Mouse (Mus musculus) liver, adult 2 months (tissue): ENCODE data around the gene Npffr2. TPM values are rescaled to one million over a fixed set of nuclear protein-coding genes. Genes with fewer than 3 reads are reported as not detected.

Experiments
- DNase-seq: peaks from one replicate; pipeline ENCODE4 v3.0.0-alpha.2; 2011; ENCODE audit warnings: low read depth, low spot score; ENCODE audit errors: extremely low read depth
- H3K27ac ChIP-seq: fragments of 200-500 bp; replicated peaks from 2 replicates; pipeline ENCODE4 v1.5.1; 2012; ENCODE audit warnings: low read depth, mild to moderate bottlenecking, control low read depth, inconsistent platforms, low read length; ENCODE audit not compliant: insufficient read depth
- H3K27me3 ChIP-seq: fragments of 200-500 bp; 2 replicates; pipeline ENCODE4 v1.6.1; 2012; ENCODE audit warnings: mild to moderate bottlenecking, moderate library complexity, low read length, inconsistent platforms; ENCODE audit not compliant: control insufficient read depth, insufficient read depth
- H3K36me3 ChIP-seq: fragments of 200-500 bp; 2 replicates; pipeline ENCODE4 v1.6.1; 2012; ENCODE audit warnings: low read length, inconsistent platforms; ENCODE audit not compliant: control insufficient read depth, insufficient read depth
- H3K4me1 ChIP-seq: fragments of 200-500 bp; 2 replicates; pipeline ENCODE4 v1.6.1; 2011; ENCODE audit warnings: low read length; ENCODE audit not compliant: control insufficient read depth, insufficient read depth
- H3K4me3 ChIP-seq: fragments of 200-500 bp; 2 replicates; pipeline ENCODE4 v1.5.1; 2011; ENCODE audit warnings: low read depth, mild to moderate bottlenecking, control low read depth, low read length, moderate library complexity; ENCODE audit not compliant: insufficient read depth
- H3K79me2 ChIP-seq: fragments of 200-500 bp; 2 replicates; pipeline ENCODE4 v1.6.1; 2012; ENCODE audit warnings: inconsistent platforms, mild to moderate bottlenecking, low read length, moderate library complexity; ENCODE audit not compliant: control insufficient read depth, insufficient read depth
- H3K9ac ChIP-seq: fragments of 200-500 bp; 2 replicates; pipeline ENCODE4 v1.6.1; 2012; ENCODE audit warnings: low read depth, mild to moderate bottlenecking, control low read depth, inconsistent platforms, low read length
- CTCF ChIP-seq: fragments of 200-500 bp; IDR thresholded peaks from 2 replicates; pipeline ENCODE4 v1.5.1; 2011; ENCODE audit warnings: low read depth, low read length, control low read depth
- POLR2A ChIP-seq: fragments of 200-500 bp; IDR thresholded peaks from 2 replicates; pipeline ENCODE4 v1.6.1; 2011; ENCODE audit warnings: low read length, control low read depth; ENCODE audit not compliant: insufficient read depth; ENCODE audit errors: extremely low read depth
- WGBS: fragments of 180-500 bp; shearing (Covaris S2); methylation state at CpG from one replicate; pipeline ENCODE4 v1.1.7; 2018; 5-methylcytosine and 5-hydroxymethylcytosine counted together
- polyA plus RNA-seq: library from polyadenylated mRNA; depleted of rRNA; stranded (reverse); fragments of >200 nt; gene quantifications from 2 replicates; pipeline ENCODE4 v1.2.3, GENCODE M21; 2012
- total RNA-seq: library from RNA; depleted of rRNA; stranded (reverse); fragments of >200 nt; gene quantifications from 2 replicates; pipeline ENCODE4 v1.2.3, GENCODE M21; 2014

The Npffr2 gene
- total and polyA plus RNA-seq, 2 experiments, result not detected

DNA sequence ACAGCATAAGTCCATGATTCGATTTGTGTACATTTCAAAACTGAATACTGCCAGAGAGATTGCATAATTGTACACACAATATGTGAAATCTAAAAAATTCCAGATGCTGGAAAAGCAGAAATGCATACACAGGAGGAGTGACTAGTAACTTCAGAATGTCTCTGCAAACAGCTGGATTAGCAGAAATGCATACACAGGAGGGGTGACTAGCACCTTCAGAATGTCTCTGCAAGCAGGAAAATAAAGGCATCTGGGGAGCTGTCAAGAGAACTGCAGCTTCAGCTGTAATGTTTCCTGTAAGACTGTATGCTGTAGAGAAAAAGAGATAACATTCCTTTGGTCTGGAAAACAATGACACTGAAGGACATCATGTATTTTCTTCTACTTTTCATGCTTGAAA is 51.4 kb downstream of the Npffr2 start:
- no peaks in the 10 kb centered on the region for H3K79me2 ChIP-seq
- H3K27ac ChIP-seq, result no peak overlapping the region
- no peak overlapping the region for H3K4me3 ChIP-seq
- H3K36me3 ChIP-seq, result no peaks in the 10 kb centered on the region
- no peak for TF ChIP-seq CTCF
- no peak for TF ChIP-seq POLR2A
- no peaks in the 10 kb centered on the region for H3K27me3 ChIP-seq
- DNase-seq, result peak; percentile 44
- H3K4me1 ChIP-seq, result peaks cover 2% of the 10 kb centered on the region; the same call in 1 of the 2 replicates
- WGBS, result 12% methylated on average over 1 of the region's 1 CpGs
- H3K9ac ChIP-seq, result no peak overlapping the region

DNA sequence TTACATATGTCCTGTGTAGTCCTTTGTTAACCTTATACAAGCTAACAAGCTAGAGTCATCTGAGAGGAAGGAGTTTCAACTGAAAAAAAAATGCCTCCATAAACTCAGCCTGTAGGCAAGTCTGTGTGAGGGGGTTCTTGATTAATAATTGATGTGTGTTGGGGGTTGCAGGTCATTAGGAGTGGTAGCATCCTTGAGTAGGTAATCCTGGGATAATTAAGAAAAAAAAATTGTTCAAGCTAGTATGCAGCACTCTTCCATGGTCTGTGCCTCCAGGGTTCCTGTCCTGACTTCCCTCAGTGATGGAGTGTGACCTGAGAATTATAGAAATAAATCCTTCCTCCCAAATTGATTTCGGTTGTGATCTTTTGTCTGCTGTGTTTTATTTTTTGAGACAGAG is 52.0 kb downstream of the Npffr2 start:
- WGBS, result 97% methylated on average over 1 of the region's 1 CpGs
- Histone ChIP-seq H3K4me1 (peaks cover 2% of the 10 kb centered on the region; the same call in 1 of the 2 replicates), H3K27me3 (no peaks in the 10 kb centered on the region), H3K79me2 (no peaks in the 10 kb centered on the region), H3K4me3 (no peak overlapping the region), H3K27ac (no peak overlapping the region), H3K36me3 (no peaks in the 10 kb centered on the region), H3K9ac (no peak overlapping the region)
- TF ChIP-seq POLR2A (no peak), CTCF (no peak)
- DNase-seq, result no peak

- TF ChIP-seq POLR2A (no peak), CTCF (no peak)
- no peaks in the 10 kb centered on the region for H3K36me3 ChIP-seq
- H3K27me3 ChIP-seq, result no peaks in the 10 kb centered on the region
- no peak overlapping the region for H3K9ac ChIP-seq
- no peak overlapping the region for H3K27ac ChIP-seq
- H3K4me3 ChIP-seq, result no peak overlapping the region
- peaks cover 2% of the 10 kb centered on the region; the same call in 1 of the 2 replicates for H3K4me1 ChIP-seq
- DNase-seq, result no peak
- H3K79me2 ChIP-seq, result no peaks in the 10 kb centered on the region
- WGBS, result 71% methylated on average over 1 of the region's 1 CpGs
Observed at GRCm38 (mm10) chr5:89581143-89581542, 53.9 kb downstream of the Npffr2 start.

DNA sequence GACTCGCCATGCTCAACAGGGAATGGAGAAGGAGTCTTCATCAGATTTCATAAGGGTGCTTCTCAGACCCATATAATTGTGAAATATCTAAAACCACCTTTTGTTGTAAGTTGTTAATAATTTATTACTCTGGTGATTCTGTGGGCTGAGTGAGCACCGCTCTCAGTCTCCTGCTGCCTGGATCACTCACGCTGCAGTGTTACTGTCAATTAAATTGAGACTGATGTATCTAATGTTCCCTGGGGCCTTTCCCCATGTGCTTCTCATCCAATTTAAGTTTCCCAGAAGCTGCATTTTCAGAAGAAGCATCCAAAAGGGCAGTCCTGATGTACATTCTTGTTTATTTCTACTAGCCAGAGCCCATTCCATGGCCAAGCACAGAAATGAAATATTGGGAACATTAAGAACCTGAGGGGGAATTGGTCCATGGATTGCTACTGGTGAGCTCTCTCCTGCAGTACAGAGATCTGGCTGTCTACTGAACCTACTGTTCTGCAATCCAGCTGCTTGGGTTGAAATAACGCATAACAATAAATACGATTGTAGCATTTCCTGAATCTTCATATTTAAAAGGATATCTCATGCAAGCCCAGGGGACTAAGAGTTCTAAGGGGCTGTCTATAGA is 54.6 kb downstream of the Npffr2 start:
- H3K36me3 ChIP-seq, result no peaks in the 10 kb centered on the region
- H3K27ac ChIP-seq, result no peak overlapping the region
- no peak overlapping the region for H3K9ac ChIP-seq
- no peak for DNase-seq
- peaks cover 2% of the 10 kb centered on the region; the same call in 1 of the 2 replicates for H3K4me1 ChIP-seq
- no peaks in the 10 kb centered on the region for H3K27me3 ChIP-seq
- H3K4me3 ChIP-seq, result no peak overlapping the region
- H3K79me2 ChIP-seq, result no peaks in the 10 kb centered on the region
- 84% methylated on average over 5 of the region's 5 CpGs for WGBS
- TF ChIP-seq POLR2A (no peak), CTCF (no peak)

- no peaks in the 10 kb centered on the region for H3K36me3 ChIP-seq
- no peak overlapping the region for H3K4me3 ChIP-seq
- no peak overlapping the region for H3K27ac ChIP-seq
- DNase-seq, result no peak
- WGBS, result 71% methylated on average over 3 of the region's 3 CpGs
- H3K9ac ChIP-seq, result no peak overlapping the region
- no peaks in the 10 kb centered on the region for H3K27me3 ChIP-seq
- no peaks in the 10 kb centered on the region for H3K79me2 ChIP-seq
- H3K4me1 ChIP-seq, result no peaks in the 10 kb centered on the region
- no peak for TF ChIP-seq POLR2A
- no peak for TF ChIP-seq CTCF
Observed at GRCm38 (mm10) chr5:89585021-89585420, 57.8 kb downstream of the Npffr2 start.

DNA sequence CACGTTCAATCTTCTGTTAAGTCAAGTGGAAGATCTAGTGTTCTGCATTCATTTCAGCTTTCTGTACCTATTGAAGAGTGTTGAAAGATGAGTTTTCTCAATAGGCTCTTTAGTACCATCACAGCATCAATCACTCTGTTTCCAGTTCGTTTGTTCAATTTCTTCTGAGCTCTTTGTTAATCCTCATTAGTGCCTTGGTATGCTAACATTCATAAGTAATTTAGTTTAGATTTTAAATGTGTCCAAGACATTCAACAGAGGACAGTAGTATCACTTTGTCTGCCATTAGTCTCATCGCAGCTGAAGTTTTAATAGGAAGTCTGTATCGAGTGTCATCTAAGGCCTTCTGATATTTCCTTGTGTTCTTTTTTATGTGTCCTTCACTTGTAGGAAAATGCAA is 65.1 kb downstream of the Npffr2 start:
- TF ChIP-seq POLR2A (no peak), CTCF (no peak)
- H3K36me3 ChIP-seq, result no peaks in the 10 kb centered on the region
- no peak overlapping the region for H3K4me3 ChIP-seq
- no peak overlapping the region for H3K9ac ChIP-seq
- H3K79me2 ChIP-seq, result no peaks in the 10 kb centered on the region
- WGBS, result 79% methylated on average over 4 of the region's 4 CpGs
- H3K27me3 ChIP-seq, result no peaks in the 10 kb centered on the region
- no peaks in the 10 kb centered on the region for H3K4me1 ChIP-seq
- no peak for DNase-seq
- H3K27ac ChIP-seq, result no peak overlapping the region
